Mouse (Mus musculus) right cerebral cortex, postnatal 25 days (tissue): ENCODE measurements around the gene Gm3854.
"Not testable (repeated sequence)": the region's sequence is repeated elsewhere in the genome, so short reads cannot be mapped to it uniquely, and the experiment has no call there.

Experiments used
- DNase-seq: peaks from one replicate; pipeline ENCODE4 v3.0.0; 2022

The Gm3854 gene

GRCm38 (mm10) chr7:6343501-6344071 is at the start of gene Gm3854:
Gene Gm3854, plus strand, starts transcription at chr7:6343759.
- DNase-seq, result peak; percentile 87

GRCm38 (mm10) chr7:6300796-6301195 is 42.8 kb upstream of the Gm3854 start:
- DNase-seq, result not testable (repeated sequence)

GRCm38 (mm10) chr7:6330458-6331232 is 12.9 kb upstream of the Gm3854 start:
- DNase-seq, result peak; percentile 15

- DNase-seq, result peak; percentile 89
These were observed 12.2 kb upstream of the Gm3854 start, which contains the start of gene Zfp583 for GRCm38 (mm10) chr7:6331233-6331956. Gene Zfp583, minus strand, starts transcription at chr7:6331285.

DNA sequence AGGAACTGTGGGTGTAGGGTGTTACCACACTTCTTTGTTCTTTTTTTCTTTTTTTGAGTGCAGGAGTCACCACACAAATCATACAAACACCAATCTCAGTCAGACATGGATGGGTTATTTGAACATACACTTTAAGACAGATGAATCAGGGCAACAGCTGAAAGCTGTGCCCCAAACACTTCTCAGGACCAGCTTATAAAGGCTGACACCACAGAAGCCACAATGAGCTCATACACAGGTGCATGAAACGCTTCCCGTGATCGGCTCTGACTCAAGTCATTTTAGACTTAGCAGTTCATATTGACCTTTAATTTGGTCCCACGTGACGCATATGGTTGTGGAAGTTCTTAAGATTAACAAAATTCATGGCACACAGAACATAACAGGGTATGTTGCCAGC is 3.7 kb upstream of the Gm3854 start:
- DNase-seq, result no peak

- no peak for DNase-seq
These were observed 565 bp downstream of the Gm3854 start for GRCm38 (mm10) chr7:6344124-6344523.

GRCm38 (mm10) chr7:6358121-6358520 is 14.6 kb downstream of the Gm3854 start:
- no peak for DNase-seq

- DNase-seq, result no peak
These were observed 15.5 kb downstream of the Gm3854 start for GRCm38 (mm10) chr7:6358937-6359590.

DNA sequence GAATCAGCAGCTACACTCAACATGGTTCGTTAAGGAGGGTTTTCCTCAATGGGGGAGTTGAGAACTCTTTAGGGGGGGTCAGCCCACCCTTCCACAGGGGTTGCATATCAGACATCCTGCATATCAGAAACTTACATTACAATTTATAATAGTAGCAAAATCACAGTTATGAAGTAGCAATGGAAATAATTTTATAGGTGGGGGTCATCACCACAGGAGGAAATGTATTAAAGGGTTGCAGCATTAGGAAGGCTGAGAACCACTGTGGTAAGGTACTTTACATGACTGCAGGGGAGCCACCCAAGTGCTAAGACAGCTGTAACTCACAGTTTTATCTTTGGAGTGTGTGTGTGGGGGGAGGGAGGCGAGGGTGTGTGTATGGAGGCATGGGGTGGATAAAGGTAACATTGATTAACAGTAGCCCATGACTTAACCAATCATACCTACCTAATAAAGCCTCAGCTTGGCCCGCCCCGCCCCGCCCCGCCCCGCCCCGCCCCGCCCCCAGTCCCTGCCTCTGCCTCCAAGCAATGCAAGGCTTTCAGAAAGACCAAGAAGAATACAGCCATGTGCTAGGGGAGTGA is 17.0 kb downstream of the Gm3854 start:
- no peak for DNase-seq

GRCm38 (mm10) chr7:6361756-6362155 is 18.2 kb downstream of the Gm3854 start:
- DNase-seq, result no peak

DNA sequence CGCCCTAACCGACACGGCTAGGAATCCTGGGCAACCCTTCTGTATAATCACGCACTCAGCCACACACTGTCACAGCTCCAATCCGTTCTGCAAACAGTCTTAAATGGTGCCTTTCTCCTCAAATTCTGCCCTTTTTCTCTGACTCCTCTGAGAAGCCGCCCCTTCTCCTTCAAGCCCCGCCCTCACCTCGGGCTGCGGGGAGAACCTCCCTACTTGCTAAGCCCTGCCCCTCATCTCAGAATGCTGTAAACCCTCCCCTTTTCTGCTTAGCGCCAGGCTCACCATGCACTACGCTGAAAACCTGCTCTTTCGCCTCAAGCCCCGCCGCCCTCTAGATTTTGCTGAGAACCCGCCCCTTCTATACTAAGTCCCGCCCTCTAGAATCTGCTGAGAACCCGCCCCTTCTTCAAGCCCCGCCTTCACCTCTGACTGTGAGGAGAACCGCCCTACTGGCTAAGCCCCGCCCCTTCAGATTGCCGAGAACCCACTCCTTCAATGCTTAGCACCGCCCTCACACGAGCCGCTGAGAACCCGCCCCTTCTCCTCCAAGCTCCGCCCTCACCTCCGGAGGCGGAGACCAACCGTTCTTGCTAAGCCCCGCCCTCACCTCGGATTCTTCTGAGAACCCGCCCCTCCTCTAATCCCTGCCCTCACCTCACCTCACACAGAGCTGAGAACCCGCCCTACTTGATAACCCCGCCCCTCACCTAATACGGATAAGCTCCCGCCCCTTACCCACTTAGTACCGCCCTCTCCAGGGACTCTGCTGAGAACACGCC is 18.9 kb downstream of the Gm3854 start:
- DNase-seq, result peak; percentile 97

DNA sequence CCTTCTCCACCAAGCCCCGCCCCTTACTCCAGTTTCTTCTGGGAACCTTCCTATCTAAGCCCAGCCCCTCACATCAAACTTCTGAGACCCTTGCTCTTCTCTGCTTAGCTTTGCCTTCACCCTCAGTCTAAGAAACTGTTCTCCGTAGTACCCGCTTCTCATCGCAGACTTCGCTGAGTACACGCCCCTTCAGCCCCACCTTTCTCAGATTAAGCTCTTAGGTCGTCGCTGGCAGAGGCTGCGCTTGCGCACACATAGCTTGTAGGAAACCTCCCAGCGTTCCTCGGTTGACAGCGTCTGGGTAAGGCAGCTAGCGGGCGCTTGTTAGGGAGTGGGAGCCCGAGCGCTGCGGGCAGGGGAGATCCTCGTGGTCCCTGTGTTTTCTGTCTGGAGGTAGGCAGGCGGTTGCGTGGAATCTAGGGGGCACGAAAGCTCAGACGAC is 19.5 kb downstream of the Gm3854 start, which contains the start of gene Zfp78:
Gene Zfp78 (plus strand): TSS at position 234 of the 442 bp plus-strand sequence.
- DNase-seq, result peak; percentile 87

DNA sequence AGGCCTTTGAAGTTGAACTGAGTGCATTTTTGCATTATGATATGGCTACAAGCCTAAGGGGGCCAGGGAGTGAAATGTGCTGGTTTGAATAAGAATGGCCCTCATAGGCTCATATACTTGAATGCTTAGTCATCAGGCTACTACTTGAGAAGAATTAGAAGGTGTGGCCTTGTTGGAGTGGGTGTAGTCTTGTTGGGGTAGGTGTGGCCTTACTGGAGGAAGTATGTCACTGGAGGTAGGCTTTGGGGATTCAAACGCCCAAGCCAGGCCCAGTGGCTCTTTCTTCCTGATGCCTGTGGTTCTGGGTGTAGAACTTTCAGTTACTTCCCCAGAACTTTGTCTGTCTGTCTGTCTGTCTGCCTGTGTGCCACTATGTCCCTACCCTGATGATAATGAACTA is 21.2 kb downstream of the Gm3854 start:
- DNase-seq, result no peak

GRCm38 (mm10) chr7:6367185-6367584 is 23.6 kb downstream of the Gm3854 start:
- no peak for DNase-seq

DNA sequence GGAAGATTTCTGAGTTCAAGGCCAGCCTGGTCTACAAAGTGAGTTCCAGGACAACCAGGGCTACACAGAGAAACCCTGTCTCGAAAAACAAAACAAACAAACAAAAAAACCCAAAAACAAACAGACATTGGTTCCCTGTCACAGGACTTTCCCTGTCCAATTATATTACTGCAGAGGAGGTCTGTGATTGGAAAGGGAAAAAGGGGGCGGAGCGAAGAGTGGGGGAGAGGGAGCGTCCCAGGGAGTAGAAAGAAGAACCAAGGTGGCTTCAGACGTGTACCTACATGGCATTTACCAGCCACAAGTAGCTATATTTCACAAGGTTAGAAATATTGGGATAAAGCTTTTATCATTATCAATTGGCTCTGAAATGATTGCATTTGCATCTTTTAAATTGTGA is 24.6 kb downstream of the Gm3854 start:
- DNase-seq, result not testable (repeated sequence)

DNA sequence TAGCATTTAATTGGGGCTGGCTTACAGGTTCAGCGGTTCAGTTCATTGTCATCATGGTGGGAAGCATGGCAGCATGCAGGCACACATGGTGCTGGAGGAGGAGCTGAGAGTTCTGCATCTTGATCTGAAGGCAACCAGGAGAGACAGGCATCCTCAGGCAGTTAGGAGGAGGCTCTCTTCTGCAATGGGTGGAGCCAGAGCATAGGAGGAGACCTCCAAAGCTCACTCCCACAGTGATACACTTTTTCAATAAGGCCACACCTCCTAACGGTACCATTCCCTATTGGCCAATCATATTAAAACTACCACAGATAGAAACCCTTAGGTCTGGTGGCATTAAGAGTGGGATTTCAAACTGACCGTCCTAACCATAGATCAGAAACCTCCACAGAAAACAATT is 25.9 kb downstream of the Gm3854 start:
- DNase-seq, result no peak

GRCm38 (mm10) chr7:6372993-6373392 is 29.4 kb downstream of the Gm3854 start:
- DNase-seq, result no peak

DNA sequence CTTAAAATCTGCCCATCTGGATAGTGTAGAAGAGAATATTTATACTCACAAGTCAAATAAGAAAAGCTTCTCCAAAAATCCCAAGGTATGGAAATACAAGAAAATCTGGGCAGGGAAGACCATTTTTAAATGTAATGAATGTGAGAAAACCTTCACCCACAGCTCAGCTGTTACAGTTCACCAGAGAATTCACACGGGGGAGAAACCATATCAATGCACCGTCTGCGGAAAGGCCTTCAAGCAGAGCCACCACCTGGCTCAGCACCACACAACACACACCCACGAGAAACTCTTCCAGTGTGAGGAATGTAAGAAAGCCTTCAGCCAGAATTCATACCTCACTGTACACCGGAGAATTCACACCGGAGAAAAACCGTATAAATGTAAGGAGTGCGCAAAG is 34.9 kb downstream of the Gm3854 start:
- DNase-seq, result peak; percentile 58

DNA sequence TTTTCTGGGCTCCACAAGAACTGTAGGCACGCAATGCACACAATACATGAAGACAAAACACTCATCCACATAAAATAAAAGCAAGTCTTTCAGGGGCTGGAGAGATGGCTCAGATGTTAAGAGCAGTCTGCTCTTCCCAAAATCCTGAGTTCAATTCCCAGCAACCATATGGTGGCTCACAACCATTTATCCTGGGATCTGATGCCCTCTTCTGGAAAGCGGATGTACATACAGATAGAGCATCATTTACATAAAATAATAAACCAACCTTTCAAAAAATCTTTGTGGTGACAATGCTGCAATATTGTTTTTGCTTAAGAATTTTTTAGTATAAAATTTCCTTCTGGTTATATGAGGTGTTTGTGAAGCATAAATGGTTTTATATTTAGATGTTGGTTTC is 37.9 kb downstream of the Gm3854 start:
- no peak for DNase-seq

GRCm38 (mm10) chr7:6383044-6383455 is 39.5 kb downstream of the Gm3854 start, which contains the start of gene Zfp28:
Gene Zfp28, plus strand, starts transcription at chr7:6383295.
- DNase-seq, result peak; percentile 86

DNA sequence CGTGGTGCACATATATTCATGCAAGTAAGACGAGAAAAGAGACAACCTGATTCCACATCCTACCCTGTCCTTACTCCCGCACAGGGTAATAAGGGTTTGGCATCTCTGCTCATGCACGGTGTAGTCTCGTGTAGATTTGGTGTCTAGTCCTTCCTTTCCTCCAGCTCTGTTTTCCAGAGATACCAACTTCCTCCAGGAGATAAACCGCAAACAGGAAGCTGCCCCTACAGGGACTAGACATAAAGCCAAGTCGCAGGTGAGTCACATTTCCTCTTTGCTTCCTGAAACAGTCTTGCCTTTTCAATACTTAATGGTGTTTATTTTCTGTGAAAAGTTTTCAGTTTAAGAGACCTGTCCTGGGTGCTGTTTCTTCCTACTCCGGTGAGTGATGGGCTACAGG is 40.5 kb downstream of the Gm3854 start:
- no peak for DNase-seq

DNA sequence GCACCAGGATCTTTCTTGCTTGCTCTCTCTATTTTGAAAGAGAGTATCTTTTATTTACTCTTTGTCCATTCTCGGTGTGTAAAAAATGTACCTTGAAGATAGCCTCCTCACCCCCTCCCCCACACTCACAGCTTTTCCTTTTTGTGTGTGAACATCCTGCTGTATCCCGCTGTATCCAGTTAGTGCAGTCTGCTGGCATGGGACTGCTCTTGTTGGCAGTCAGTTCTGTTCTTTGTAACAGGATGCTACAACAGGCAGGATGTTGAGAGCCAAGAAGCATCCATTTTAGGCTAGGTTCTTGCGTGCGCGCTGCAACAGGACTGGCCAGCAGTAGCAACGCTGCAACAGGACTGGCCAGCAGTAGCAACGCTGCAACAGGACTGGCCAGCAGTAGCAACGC is 43.4 kb downstream of the Gm3854 start:
- no peak for DNase-seq
